Mouse (Mus musculus) common myeloid progenitor, adult 5-6 weeks (primary cell): Measurements from ENCODE around the gene Yes1. TPM values are rescaled to one million over a fixed set of nuclear protein-coding genes. Genes with fewer than 3 reads are reported as not detected.

Experiments
- total RNA-seq: library from RNA; stranded (forward); fragments of 200-1000, 187-1606 nt; gene quantifications from 2 replicates; pipeline ENCODE4 v1.2.3, GENCODE M21; 2017

Yes1 gene
- total RNA-seq, 1 experiment from 2014 or later, result 1.7 TPM

Other genes starting within 250 kb of the Yes1 start
- 222 and 251 TPM in 2 replicates for gene Ppp1cb, start 152.3 kb upstream of the Yes1 start, total RNA-seq
- 26.5 and 31.6 TPM in 2 replicates for gene Pisd, start 174.5 kb downstream of the Yes1 start, total RNA-seq
- 1.8 TPM in 1 of 2 replicates, not detected in the other for gene Gm20671, start 215.9 kb downstream of the Yes1 start, total RNA-seq
- gene Prr14l, start 243.1 kb downstream of the Yes1 start, total RNA-seq, result 31.4 and 37.7 TPM in 2 replicates